Mouse (Mus musculus) small intestine, adult 2 months (tissue): ENCODE measurements around the gene Fads2.

Experiments used
- CTCF ChIP-seq: fragments of 200-500 bp; IDR thresholded peaks from 2 replicates; pipeline ENCODE4 v1.5.1; 2012; ENCODE audit warnings: low read depth, mild to moderate bottlenecking, control low read depth, inconsistent platforms, low read length, moderate library complexity, mixed read lengths; ENCODE audit not compliant: insufficient replicate concordance, insufficient read length; ENCODE audit errors: extremely low read depth
- POLR2A ChIP-seq: fragments of 200-500 bp; IDR thresholded peaks from 2 replicates; pipeline ENCODE4 v1.6.1; 2012; ENCODE audit warnings: low read depth, mild to moderate bottlenecking, control low read depth, inconsistent platforms, low read length, moderate library complexity

DNA sequence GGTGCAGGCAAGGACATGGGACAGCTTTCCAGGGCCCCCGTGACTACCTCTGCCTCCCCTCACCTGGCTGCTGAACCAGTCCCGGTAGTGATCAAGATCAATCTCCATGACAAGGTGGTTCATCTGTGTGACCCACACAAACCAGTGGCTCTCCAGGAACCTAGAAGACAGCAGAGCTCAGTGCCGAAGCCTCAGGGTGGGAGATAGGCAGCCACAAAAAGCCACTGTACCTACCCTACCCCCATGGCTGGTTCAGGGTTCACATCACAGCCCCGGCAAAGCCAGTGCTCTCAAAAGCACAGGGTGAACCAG, 35.4 kb downstream of the Fads2 start:
- TF ChIP-seq POLR2A: no peak
- TF ChIP-seq CTCF: no peak
